Mouse (Mus musculus): ENCODE data around the gene Cd101. TPM values are rescaled to one million over a fixed set of nuclear protein-coding genes. Genes with fewer than 3 reads are reported as not detected.

Gene Cd101
- polyA plus RNA-seq, 1 experiment from 2014 or later: 0.05 TPM

DNA sequence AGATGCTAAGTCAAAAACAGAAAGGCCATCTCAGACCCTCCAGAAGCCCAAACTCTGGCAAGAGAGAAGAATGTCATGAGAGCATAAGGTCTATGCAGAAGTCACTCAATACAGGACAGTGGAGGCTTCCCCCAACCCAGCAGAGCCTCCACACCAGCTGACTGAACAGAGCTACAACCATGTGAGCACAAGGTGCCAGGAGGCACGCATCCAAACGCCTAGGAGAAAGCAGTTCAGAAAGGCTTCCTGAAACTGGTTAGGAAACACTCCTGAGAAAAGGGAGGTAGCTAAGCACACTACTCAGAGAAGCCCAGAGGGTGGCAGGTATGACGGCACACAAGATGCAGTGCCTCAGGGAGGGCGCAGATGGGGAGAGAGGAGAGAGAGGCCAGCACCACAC lies 77.8 kb downstream of the Cd101 start:
- Histone ChIP-seq H3K4me1 (replicated peaks) (no peaks in the 10 kb centered on the region), H3K4me3 (replicated peaks) (no peak overlapping the region), H3K27me3 (replicated peaks) (no peaks in the 10 kb centered on the region), H3K27ac (no peak overlapping the region), H3K9ac (no peak overlapping the region), H3K4me2 (replicated peaks) (no peak overlapping the region), H3K36me3 (peaks cover 43% of the 10 kb centered on the region), H3K9me3 (no peaks in the 10 kb centered on the region)
- no peak for ATAC-seq
- WGBS: 91% methylated on average over 4 of the region's 4 CpGs

DNA sequence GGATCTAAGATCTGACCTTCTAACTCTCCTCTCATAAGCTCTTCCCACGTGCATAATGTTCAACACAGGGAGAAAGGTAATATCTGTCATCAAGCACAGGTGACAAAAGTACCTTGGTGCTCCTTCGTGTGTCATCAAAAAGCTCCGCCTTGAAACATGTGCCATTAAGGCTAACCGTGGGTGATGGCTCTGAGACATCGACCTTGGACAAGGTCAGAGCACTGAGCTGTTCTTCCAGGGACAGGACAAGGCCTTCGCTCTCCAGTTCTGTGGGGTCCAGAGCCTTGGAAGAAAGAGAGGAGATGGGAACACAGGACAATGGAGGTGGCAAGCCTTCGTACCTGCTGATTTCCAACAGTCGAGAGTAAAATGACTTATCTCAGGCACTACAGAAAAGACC lies 82.1 kb downstream of the Cd101 start:
- Histone ChIP-seq H3K9ac (no peak overlapping the region), H3K27me3 (replicated peaks) (no peaks in the 10 kb centered on the region), H3K9me3 (no peaks in the 10 kb centered on the region), H3K4me1 (replicated peaks) (no peaks in the 10 kb centered on the region), H3K36me3 (peaks cover 48% of the 10 kb centered on the region), H3K27ac (no peak overlapping the region), H3K4me3 (replicated peaks) (no peak overlapping the region), H3K4me2 (replicated peaks) (no peak overlapping the region)
- ATAC-seq: no peak
- 90% methylated on average over 8 of the region's 8 CpGs for WGBS

Other genes with a start within 250 kb of the Cd101 start
- gene Vtcn1, start 204.1 kb downstream of the Cd101 start, polyA plus RNA-seq (2015; fragmentation: Nextera tagmentation; extraction: Ambion mirVana): 0.38 and 0.42 TPM in 2 replicates
- gene Trim45, start 107.4 kb downstream of the Cd101 start, polyA plus RNA-seq (2015; fragmentation: Nextera tagmentation; extraction: Ambion mirVana): 3.8 and 5.0 TPM in 2 replicates
- gene Ttf2, start 59.9 kb downstream of the Cd101 start, polyA plus RNA-seq (2015; fragmentation: Nextera tagmentation; extraction: Ambion mirVana): 12.6 and 13.1 TPM in 2 replicates
- gene Ptgfrn, start 80.7 kb upstream of the Cd101 start, polyA plus RNA-seq (2015; fragmentation: Nextera tagmentation; extraction: Ambion mirVana): 4.4 and 4.5 TPM in 2 replicates

Data from intestine, embryonic 15.5 days (tissue).